Mouse (Mus musculus) small intestine, adult 2 months (tissue): ENCODE data around the gene Cbl. TPM values are rescaled to one million over a fixed set of nuclear protein-coding genes. Genes with fewer than 3 reads are reported as not detected.

Experiments
- H3K27ac ChIP-seq: fragments of 200-500 bp; 2 replicates; pipeline ENCODE4 v1.5.1; 2012; ENCODE audit warnings: low read depth, low read length, control low read depth, inconsistent platforms; ENCODE audit not compliant: insufficient read depth
- H3K27me3 ChIP-seq: fragments of 200-500 bp; 2 replicates; pipeline ENCODE4 v1.6.1; 2012; ENCODE audit warnings: mild to moderate bottlenecking, moderate library complexity, low read length, inconsistent platforms; ENCODE audit not compliant: control insufficient read depth, insufficient read depth
- H3K36me3 ChIP-seq: fragments of 200-500 bp; 2 replicates; pipeline ENCODE4 v1.6.1; 2012; ENCODE audit warnings: mild to moderate bottlenecking, low read length, control low read depth, inconsistent platforms; ENCODE audit not compliant: control insufficient read depth, insufficient read depth
- H3K4me1 ChIP-seq: fragments of 200-500 bp; 2 replicates; pipeline ENCODE4 v1.6.1; 2012; ENCODE audit warnings: low read length, inconsistent platforms, mixed read lengths; ENCODE audit not compliant: control insufficient read depth, insufficient read depth, insufficient read length
- H3K4me3 ChIP-seq: fragments of 200-500 bp; 2 replicates; pipeline ENCODE4 v1.5.1; 2012; ENCODE audit warnings: low read depth, mild to moderate bottlenecking, control low read depth, inconsistent platforms, low read length, moderate library complexity
- CTCF ChIP-seq: fragments of 200-500 bp; IDR thresholded peaks from 2 replicates; pipeline ENCODE4 v1.5.1; 2012; ENCODE audit warnings: low read depth, mild to moderate bottlenecking, control low read depth, inconsistent platforms, low read length, moderate library complexity, mixed read lengths; ENCODE audit not compliant: insufficient replicate concordance, insufficient read length; ENCODE audit errors: extremely low read depth
- POLR2A ChIP-seq: fragments of 200-500 bp; IDR thresholded peaks from 2 replicates; pipeline ENCODE4 v1.6.1; 2012; ENCODE audit warnings: low read depth, mild to moderate bottlenecking, control low read depth, inconsistent platforms, low read length, moderate library complexity
- WGBS: fragments of 180-500 bp; shearing (Covaris S2); methylation state at CpG from one replicate; pipeline ENCODE4 v1.1.7; 2018; 5-methylcytosine and 5-hydroxymethylcytosine counted together
- polyA plus RNA-seq: library from polyadenylated mRNA; depleted of rRNA; stranded (reverse); fragments of >200 nt; gene quantifications from 2 replicates; pipeline ENCODE4 v1.2.3, GENCODE M21; 2012

Gene Cbl
- polyA plus RNA-seq, 1 experiment: 6.9 TPM

GRCm38 (mm10) chr9:44175957-44176356 is 57.9 kb downstream of the Cbl start:
- H3K4me1 ChIP-seq: peaks cover 19% of the 10 kb centered on the region; the same call in 1 of the 2 replicates
- TF ChIP-seq CTCF (no peak), POLR2A (no peak)
- H3K4me3 ChIP-seq: no peak overlapping the region
- WGBS: 7% methylated on average over 1 of the region's 1 CpGs
- no peaks in the 10 kb centered on the region for H3K27me3 ChIP-seq
- H3K27ac ChIP-seq: peak overlapping the region; percentile 92
- H3K36me3 ChIP-seq: peaks cover 18% of the 10 kb centered on the region

- Histone ChIP-seq H3K27me3 (no peaks in the 10 kb centered on the region), H3K4me1 (peaks cover 16% of the 10 kb centered on the region; the same call in 1 of the 2 replicates), H3K27ac (peak overlapping the region; percentile 92), H3K4me3 (no peak overlapping the region), H3K36me3 (peaks cover 19% of the 10 kb centered on the region)
- TF ChIP-seq CTCF: no peak
- no peak for TF ChIP-seq POLR2A
- 6% methylated on average over 6 of the region's 6 CpGs for WGBS
Measured at GRCm38 (mm10) chr9:44175556-44175955, 58.3 kb downstream of the Cbl start.

GRCm38 (mm10) chr9:44170691-44171151 is 63.1 kb downstream of the Cbl start:
- WGBS: 79% methylated on average over 3 of the region's 3 CpGs
- no peak for TF ChIP-seq CTCF
- no peak for TF ChIP-seq POLR2A
- Histone ChIP-seq H3K4me3 (no peak overlapping the region), H3K27me3 (no peaks in the 10 kb centered on the region), H3K27ac (no peak overlapping the region), H3K36me3 (peaks cover 35% of the 10 kb centered on the region), H3K4me1 (peaks cover 2% of the 10 kb centered on the region; the same call in 1 of the 2 replicates)

- Histone ChIP-seq H3K4me3 (no peak overlapping the region), H3K27ac (no peak overlapping the region), H3K27me3 (no peaks in the 10 kb centered on the region), H3K4me1 (no peaks in the 10 kb centered on the region), H3K36me3 (peaks cover 48% of the 10 kb centered on the region)
- 57% methylated on average over 5 of the region's 5 CpGs for WGBS
- TF ChIP-seq CTCF (no peak), POLR2A (no peak)
Measured at GRCm38 (mm10) chr9:44168931-44169330, 64.9 kb downstream of the Cbl start.

GRCm38 (mm10) chr9:44159886-44160285 is 74.0 kb downstream of the Cbl start:
- no peak overlapping the region for H3K27ac ChIP-seq
- no peak overlapping the region for H3K4me3 ChIP-seq
- no peaks in the 10 kb centered on the region for H3K4me1 ChIP-seq
- H3K27me3 ChIP-seq: no peaks in the 10 kb centered on the region
- peaks cover 77% of the 10 kb centered on the region for H3K36me3 ChIP-seq
- WGBS: 91% methylated on average over 3 of the region's 3 CpGs
- TF ChIP-seq CTCF (no peak), POLR2A (no peak)

GRCm38 (mm10) chr9:44147290-44147689 is 86.6 kb downstream of the Cbl start:
- no peak overlapping the region for H3K4me3 ChIP-seq
- no peaks in the 10 kb centered on the region for H3K4me1 ChIP-seq
- H3K27me3 ChIP-seq: no peaks in the 10 kb centered on the region
- 58% methylated on average over 3 of the region's 3 CpGs for WGBS
- TF ChIP-seq POLR2A: no peak
- TF ChIP-seq CTCF: no peak
- peaks cover 62% of the 10 kb centered on the region for H3K36me3 ChIP-seq
- no peak overlapping the region for H3K27ac ChIP-seq

- Histone ChIP-seq H3K4me1 (no peaks in the 10 kb centered on the region), H3K36me3 (peaks cover 45% of the 10 kb centered on the region), H3K27ac (0 out of 2 replicates have a peak overlapping the region, but pooled peaks have one; percentile 26), H3K4me3 (no peak overlapping the region), H3K27me3 (no peaks in the 10 kb centered on the region)
- TF ChIP-seq POLR2A (no peak), CTCF (no peak)
Measured at GRCm38 (mm10) chr9:44144718-44145060, 89.2 kb downstream of the Cbl start.
